Mouse (Mus musculus) olfactory bulb, adult 2 months (tissue): ENCODE measurements around the gene Mtcp1.

Experiments used
- CTCF ChIP-seq: fragments of 200-500 bp; IDR thresholded peaks from 2 replicates; pipeline ENCODE4 v1.5.1; 2012; ENCODE audit warnings: low read depth, mild to moderate bottlenecking, low read length, moderate library complexity; ENCODE audit not compliant: insufficient read depth
- POLR2A ChIP-seq: fragments of 200-500 bp; IDR thresholded peaks from 2 replicates; pipeline ENCODE4 v1.6.1; 2012; ENCODE audit warnings: mild to moderate bottlenecking, low read depth, low read length, moderate library complexity; ENCODE audit not compliant: insufficient read depth

GRCm38 (mm10) chrX:75381699-75382098 lies 34.7 kb downstream of the Mtcp1 start:
- TF ChIP-seq POLR2A (no peak), CTCF (no peak)
